8 mouse cellular contexts compared by ENCODE assay signal in genomic region chr11:44616788-44617712, GRCm38 (mm10). TPM values are rescaled to one million over a fixed set of nuclear protein-coding genes. Genes with fewer than 3 reads are reported as not detected.
DNase-seq lines count a peak whose midpoint lies in the region; ATAC-seq and TF ChIP-seq lines count a peak whose summit lies in the region.

Ebf1 (plus strand) TSS chr11:44617317.

- H3K9me3 ChIP-seq in intestine, embryonic 14.5 days (ENCODE audit: control insufficient read depth, low read length), result no peaks in the 10 kb centered on the region

- no peak for TF ChIP-seq POLR2A in liver, adult 2 months (IDR thresholded peaks at IDR 0.05; ENCODE audit: extremely low read depth, insufficient read depth, low read length)
- peak; percentile 58 for TF ChIP-seq POLR2A in myocyte (IDR thresholded peaks at IDR 0.05; ENCODE audit: insufficient read length, low read depth)

- no peaks in the 10 kb centered on the region for H3K79me2 ChIP-seq in liver, adult 2 months (ENCODE audit: control insufficient read depth, insufficient read depth, low read length)
- H3K79me2 ChIP-seq in myocyte (ENCODE audit: control insufficient read depth, insufficient read depth), result peaks cover 10% of the 10 kb centered on the region

- peak; percentile 98 for DNase-seq in A20 (ENCODE audit: low read depth, low spot score)
- DNase-seq in adrenal gland, postnatal 10 days, result peak; percentile 93
- DNase-seq in embryo, embryonic 11.5 days (ENCODE audit: low read depth, low spot score), result peak; percentile 91
- DNase-seq in gastrocnemius, postnatal 4 days (ENCODE audit: low spot score in 2 of 2), result peak; percentile 79 to 90
- DNase-seq in intestine, embryonic 14.5 days (ENCODE audit: low spot score), result peak; percentile 89
- DNase-seq in liver, adult 2 months (ENCODE audit: extremely low read depth, low read depth, low spot score), result peak; percentile 26
- DNase-seq in splenic B cell, adult 2 months (ENCODE audit: low read depth, low spot score), result peak; percentile 97

- ATAC-seq in intestine, embryonic 14.5 days (replicated peaks; ENCODE audit: low FRiP score, low TSS enrichment, low read depth), result peak; percentile 95

- no peaks in the 10 kb centered on the region for H3K36me3 ChIP-seq in intestine, embryonic 14.5 days (ENCODE audit: control insufficient read depth, insufficient read depth, low read length)
- H3K36me3 ChIP-seq in liver, adult 2 months (ENCODE audit: control insufficient read depth, insufficient read depth, low read length), result no peaks in the 10 kb centered on the region
- H3K36me3 ChIP-seq in myocyte (ENCODE audit: control insufficient read depth, insufficient read depth), result no peaks in the 10 kb centered on the region
- H3K36me3 ChIP-seq in splenic B cell, adult 2 months (ENCODE audit: control insufficient read depth, insufficient read depth, low read length, poor library complexity, severe bottlenecking), result peaks cover 11% of the 10 kb centered on the region

- H3K27ac ChIP-seq in intestine, embryonic 14.5 days (ENCODE audit: low read depth), result peak within 1 kb of the TSS; percentile 64; the same call in 1 of the 2 replicates
- H3K27ac ChIP-seq in liver, adult 2 months (replicated peaks; ENCODE audit: insufficient read depth, low read depth, low read length), result no peak within 1 kb of the TSS

- H3ac ChIP-seq in myocyte (ENCODE audit: control insufficient read depth, insufficient read length), result peak within 1 kb of the TSS; percentile 26

- peak within 1 kb of the TSS; percentile 74 for H3K4me2 ChIP-seq in intestine, embryonic 14.5 days (ENCODE audit: low read length)
- H3K4me2 ChIP-seq in myocyte (ENCODE audit: low read depth), result peak within 1 kb of the TSS; percentile 92

- TF ChIP-seq CTCF in liver, adult 2 months (IDR thresholded peaks at IDR 0.05; ENCODE audit: low read depth, low read length), result no peak

- peak within 1 kb of the TSS; percentile 49 for H3K4me3 ChIP-seq in intestine, embryonic 14.5 days (ENCODE audit: low read depth, low read length)
- H3K4me3 ChIP-seq in liver, adult 2 months (ENCODE audit: insufficient read depth, low read depth, low read length), result peak within 1 kb of the TSS; percentile 45; the same call in 1 of the 2 replicates
- H3K4me3 ChIP-seq in myocyte, result peak within 1 kb of the TSS; percentile 78

- under 1% methylated on average over 31 of the region's 31 CpGs for WGBS in intestine, embryonic 14.5 days
- WGBS in liver, adult 2 months, result 2% methylated on average over 27 of the region's 31 CpGs

- H3K27me3 ChIP-seq in intestine, embryonic 14.5 days (replicated peaks; ENCODE audit: control insufficient read depth, insufficient read depth, low read length), result peaks cover 83% of the 10 kb centered on the region
- H3K27me3 ChIP-seq in liver, adult 2 months (ENCODE audit: control insufficient read depth, insufficient read depth, low read length), result peaks cover 20% of the 10 kb centered on the region; the same call in 1 of the 2 replicates
- no peaks in the 10 kb centered on the region for H3K27me3 ChIP-seq in myocyte (ENCODE audit: control insufficient read depth, insufficient read depth, insufficient read length)
- H3K27me3 ChIP-seq in splenic B cell, adult 2 months (ENCODE audit: control insufficient read depth, insufficient read depth, low read length, poor library complexity, severe bottlenecking), result no peaks in the 10 kb centered on the region

- H3K4me1 ChIP-seq in intestine, embryonic 14.5 days (replicated peaks; ENCODE audit: control insufficient read depth, insufficient read depth, low read length), result peaks cover 20% of the 10 kb centered on the region
- peaks cover 3% of the 10 kb centered on the region; the same call in 1 of the 2 replicates for H3K4me1 ChIP-seq in liver, adult 2 months (ENCODE audit: control insufficient read depth, insufficient read depth, low read length)

- H3K9ac ChIP-seq in intestine, embryonic 14.5 days (ENCODE audit: low read length), result peak within 1 kb of the TSS; percentile 53
- H3K9ac ChIP-seq in liver, adult 2 months (ENCODE audit: low read depth, low read length), result peak within 1 kb of the TSS; percentile 8; the same call in 1 of the 2 replicates

TF ChIP-seq in myocyte, 11 proteins besides CTCF, POLR2A, EP300 and RAD21:
- TF ChIP-seq MYOG (IDR thresholded peaks at IDR 0.05; ENCODE audit: control insufficient read depth in 1 of 3, insufficient read depth in 1 of 3, insufficient read length in 2 of 3, low read depth in 2 of 3) (no peak), POLR2AphosphoS2 (IDR thresholded peaks at IDR 0.05; ENCODE audit: insufficient read length, low read depth) (peak; percentile 78), E2F4 (IDR thresholded peaks at IDR 0.05; ENCODE audit: insufficient read depth) (no peak), SRF (IDR thresholded peaks at IDR 0.05; ENCODE audit: control insufficient read depth, insufficient read length, low read depth) (peak; percentile 57)

RNA-seq across cellular contexts. Expression of gene Ebf1, which starts in this region (rescaled TPM):
- 10 to 100 TPM; 36.1 to 53.0 TPM for total RNA-seq in adrenal gland, postnatal 10 days (2021)
- 10 to 100 TPM; 55.7 to 56.6 TPM for total RNA-seq in gastrocnemius, postnatal 4 days (2021)
- polyA plus RNA-seq in intestine, embryonic 14.5 days (2014; fragmentation: Nextera tagmentation; extraction: Ambion mirVana), result 8.4 and 10.0 TPM in 2 replicates
- total RNA-seq in liver, adult 2 months (2014; rRNA removed), result 0.37 and 0.47 TPM in 2 replicates
- 0.11 and 0.23 TPM in 2 replicates for polyA plus RNA-seq in liver, adult 2 months (2012; rRNA removed)
- 2.7 TPM for polyA plus RNA-seq in myocyte (2012; fragmentation: generic; extraction: Trizol)

Comparison
In these comparisons a context has a peak if more than half of its experiments do, and no peak if none do; other contexts are left out.
1. RNA of gene Ebf1 (total RNA-seq): 55.7 to 56.6 TPM in gastrocnemius, postnatal 4 days and 36.1 to 53.0 TPM in adrenal gland, postnatal 10 days; 0.37 to 0.47 TPM in liver, adult 2 months; every median in the first group is over 10 times any median in the second.
2. Peak in DNase-seq, H3K4me3 ChIP-seq and H3K9ac ChIP-seq in liver, adult 2 months; RNA of the gene not detected or under 1 TPM.
3. DNase-seq: peak in every context shown above with its lines; median percentile 98 in A20; 97 in splenic B cell, adult 2 months; 93 in adrenal gland, postnatal 10 days; 91 in embryo, embryonic 11.5 days; 89 in intestine, embryonic 14.5 days; 84 in gastrocnemius, postnatal 4 days; 26 in liver, adult 2 months.
4. Peak in every context shown above with its lines, with median percentiles within 50 percentile points of each other: H3K4me3 ChIP-seq.